Mouse (Mus musculus) urinary bladder, postnatal 10 days (tissue): ENCODE results near the gene Il25.
"Not testable (repeated sequence)": the region's sequence is repeated elsewhere in the genome, so short reads cannot be mapped to it uniquely, and the experiment has no call there.

Experiments used
- DNase-seq: peaks from one replicate; pipeline ENCODE4 v3.0.0; 2022; ENCODE audit warnings: low spot score

Il25 gene

DNA sequence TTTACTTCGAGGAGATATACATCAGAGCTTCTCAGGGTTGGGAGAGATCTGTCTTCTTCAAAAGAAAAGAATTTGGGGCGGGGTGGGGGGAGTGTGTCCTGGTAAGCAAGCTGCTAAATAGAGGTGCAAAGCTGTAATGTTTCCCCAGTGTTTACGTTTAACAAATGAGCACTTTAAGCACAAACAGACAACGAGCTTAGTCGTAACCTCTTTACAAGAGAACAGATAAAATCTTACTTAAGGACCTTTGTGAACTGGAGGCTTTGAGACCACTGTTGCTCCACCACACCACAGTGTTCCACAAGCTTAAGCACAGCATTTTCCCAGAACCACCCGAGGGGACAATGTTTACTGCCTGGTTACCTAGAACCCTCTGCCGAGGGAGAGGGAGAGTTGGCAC lies 5.2 kb upstream of the Il25 start:
- DNase-seq, result no peak

- DNase-seq, result no peak
These were observed 2.7 kb upstream of the Il25 start for GRCm38 (mm10) chr14:54929801-54930200.

DNA sequence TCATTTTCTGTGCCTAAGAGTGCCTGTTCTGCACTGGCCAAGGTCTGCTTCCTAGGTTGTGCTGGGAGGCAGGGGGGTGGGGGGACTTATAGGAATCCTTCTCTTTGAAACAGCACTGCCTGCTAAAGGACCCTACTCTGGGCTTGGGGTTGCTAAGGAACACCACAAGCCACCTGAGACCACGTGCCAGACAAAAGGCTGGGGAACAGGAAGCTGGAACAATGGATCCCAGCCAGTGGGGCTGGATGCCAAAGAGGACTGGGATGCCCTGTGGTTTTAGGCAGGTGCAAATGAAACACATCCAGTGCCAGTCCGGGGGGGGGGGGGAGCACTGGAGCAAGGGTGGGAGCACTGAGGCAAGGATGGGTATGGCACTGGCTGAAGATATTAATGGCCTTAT lies 2.1 kb upstream of the Il25 start:
- DNase-seq, result no peak

DNA sequence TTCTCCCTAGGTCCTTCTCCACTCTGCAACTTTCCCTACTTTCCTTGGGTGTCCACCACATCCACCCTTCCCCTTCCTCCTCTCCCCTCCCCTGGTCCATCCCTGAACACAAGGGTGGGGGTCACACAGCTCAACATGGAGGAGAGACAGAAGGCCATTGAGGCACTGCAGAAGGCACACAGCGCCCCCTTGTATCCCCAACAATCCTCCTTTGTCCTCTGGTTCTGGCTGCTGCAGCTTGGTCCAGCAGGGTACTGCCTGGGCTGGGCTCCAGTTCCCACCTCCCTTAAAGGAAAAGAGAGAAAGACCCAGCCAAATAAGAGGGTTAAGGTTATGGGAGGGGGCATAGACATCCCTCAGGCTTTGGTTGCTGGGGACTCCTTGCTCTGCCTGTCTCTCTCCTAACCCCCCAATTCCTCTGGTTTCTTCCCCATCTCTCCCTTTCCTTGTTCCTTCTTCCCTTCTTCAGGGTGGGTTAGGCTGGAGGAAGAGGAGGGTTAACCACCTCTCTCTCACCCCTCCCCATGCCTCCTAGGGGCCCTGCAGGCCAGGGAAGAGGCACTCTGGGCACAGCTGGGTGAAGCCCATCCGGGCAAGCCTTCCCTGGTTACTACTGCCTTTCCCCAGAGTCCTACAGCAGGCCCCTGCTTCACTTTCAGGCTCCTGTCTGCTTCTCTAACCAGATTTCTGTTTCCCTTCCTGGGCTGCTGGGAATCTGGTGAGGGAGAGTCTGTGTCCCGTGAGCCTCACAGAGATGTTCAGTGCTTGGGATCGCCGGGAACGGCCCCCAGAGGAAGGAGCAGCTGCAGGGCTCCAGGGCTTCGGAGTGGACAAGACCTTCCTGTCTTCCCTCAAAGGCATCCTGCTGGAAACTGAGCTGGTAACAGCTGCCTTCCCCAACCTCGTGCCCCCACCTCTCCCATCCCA lies 3.7 kb downstream of the Il25 start, which contains the start of gene Cmtm5:
Gene Cmtm5 (plus strand): TSS at position 358 of the 927 bp plus-strand sequence.
- DNase-seq, result no peak

DNA sequence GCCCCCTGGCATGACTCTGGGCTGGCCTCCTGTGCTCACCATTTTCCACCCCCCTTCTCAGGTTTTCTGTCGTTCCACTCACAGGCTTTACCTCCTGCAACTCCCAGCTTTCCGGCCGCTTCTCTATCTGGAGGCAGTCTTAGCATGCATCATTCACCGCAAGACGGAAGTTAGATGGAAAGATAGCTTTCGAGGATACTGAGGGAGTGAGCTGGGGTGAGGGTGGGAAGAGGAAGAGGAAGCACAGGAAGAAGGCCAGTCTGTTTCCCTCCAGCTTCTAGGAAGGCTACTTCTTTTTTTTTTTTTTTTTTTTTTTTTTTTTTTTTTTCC lies 4.3 kb downstream of the Il25 start:
- DNase-seq, result no peak

GRCm38 (mm10) chr14:54937361-54938182 lies 5.1 kb downstream of the Il25 start:
- DNase-seq, result no peak

DNA sequence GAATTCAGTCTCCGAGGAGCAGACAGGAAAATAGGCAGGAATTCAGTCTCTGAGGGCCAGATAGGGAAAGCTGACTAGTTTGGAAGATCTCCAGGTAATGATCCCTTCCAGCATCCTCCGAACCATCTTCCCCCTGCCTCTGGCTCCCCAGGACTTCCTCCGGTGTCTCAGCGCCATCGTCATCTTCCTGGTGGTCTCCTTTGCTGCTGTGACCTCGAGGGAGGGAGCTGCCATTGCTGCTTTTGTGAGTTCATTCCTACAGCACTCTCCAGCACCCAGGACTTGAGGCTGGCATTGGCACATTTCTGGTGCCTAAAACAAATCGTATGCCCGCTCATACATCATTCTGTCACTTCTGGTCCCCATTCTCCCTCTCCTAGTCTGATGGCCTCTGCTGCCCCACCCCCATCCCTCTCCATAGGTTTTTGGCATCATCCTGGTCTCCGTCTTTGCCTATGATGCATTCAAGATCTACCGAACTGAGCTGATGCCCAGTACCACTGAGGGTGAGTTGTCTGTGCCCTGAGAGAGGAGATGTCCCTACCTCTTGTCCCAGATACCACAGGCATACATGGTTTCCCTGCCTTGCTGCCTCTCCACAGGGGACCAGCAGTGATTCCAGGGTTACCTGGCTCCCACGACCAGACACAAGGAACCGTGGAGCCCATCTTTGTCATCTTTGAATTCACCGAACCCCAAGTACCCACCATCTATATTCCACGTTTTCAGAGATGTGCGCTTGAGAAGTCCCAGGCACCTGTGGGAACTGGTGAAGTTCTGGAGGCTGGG lies 6.1 kb downstream of the Il25 start:
- no peak for DNase-seq

DNA sequence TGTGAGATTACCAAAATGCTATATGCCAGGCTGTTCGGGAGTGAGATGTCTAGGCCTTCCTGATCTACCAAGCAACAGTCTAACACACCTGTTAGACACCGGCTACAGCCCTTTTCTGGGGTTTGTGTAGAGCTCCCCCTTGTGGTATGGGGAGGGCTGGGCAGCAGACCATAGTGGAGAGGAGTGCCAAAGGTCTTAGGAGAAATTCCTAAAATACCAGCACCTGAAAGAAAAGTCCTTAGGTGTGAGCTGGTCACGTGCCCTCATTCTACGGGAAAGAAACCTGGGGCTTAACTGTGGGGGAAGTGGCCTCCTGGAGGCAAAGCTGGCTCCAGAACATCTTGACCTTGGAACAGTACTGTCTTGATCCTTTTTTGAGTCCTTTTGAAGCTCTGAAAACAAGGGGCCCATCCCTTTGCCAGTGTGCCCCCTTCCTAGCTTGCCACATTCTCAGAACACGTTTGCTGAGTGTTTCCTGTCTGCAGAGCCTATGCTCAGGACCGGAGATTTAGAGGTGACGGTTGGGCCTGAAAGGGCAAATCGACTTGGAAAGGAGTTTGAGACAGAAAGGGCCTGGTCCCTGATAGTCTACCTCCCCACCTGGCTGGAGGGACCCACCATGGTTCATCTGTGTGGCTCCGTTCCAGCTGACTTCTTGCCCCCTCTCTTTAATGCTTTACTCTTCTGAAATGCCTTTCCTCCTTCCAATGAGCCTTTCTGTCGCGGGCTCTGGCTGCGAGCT lies 7.1 kb downstream of the Il25 start:
- DNase-seq, result no peak

- DNase-seq, result no peak
These were observed 7.7 kb downstream of the Il25 start for GRCm38 (mm10) chr14:54940176-54940530.

GRCm38 (mm10) chr14:54941024-54941978 lies 8.8 kb downstream of the Il25 start:
- DNase-seq, result no peak

- no peak for DNase-seq
These were observed 10.0 kb downstream of the Il25 start for GRCm38 (mm10) chr14:54942479-54942878.

DNA sequence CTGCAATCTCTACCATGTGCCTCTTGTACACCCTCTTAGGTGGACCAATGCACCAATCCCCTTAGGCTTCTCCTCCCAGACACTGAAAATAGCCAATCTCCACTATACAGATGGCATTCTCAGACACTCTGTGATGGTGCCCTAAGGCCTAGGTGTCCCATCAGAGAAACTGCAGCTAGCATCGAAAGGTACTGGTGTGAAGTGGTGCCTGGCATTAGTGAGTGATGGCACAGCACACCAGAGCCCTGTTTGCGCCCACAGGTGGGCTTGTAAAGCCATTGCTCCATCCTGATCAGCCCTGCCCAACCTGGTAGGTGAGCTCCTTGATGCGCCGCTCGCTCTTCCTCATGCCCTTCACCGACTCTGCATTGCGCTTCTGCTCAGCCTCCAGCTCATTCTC lies 11.5 kb downstream of the Il25 start:
- no peak for DNase-seq

- DNase-seq, result no peak
These were observed 12.4 kb downstream of the Il25 start for GRCm38 (mm10) chr14:54944939-54945338.

- no peak for DNase-seq
These were observed 13.6 kb downstream of the Il25 start for GRCm38 (mm10) chr14:54945975-54946704.

DNA sequence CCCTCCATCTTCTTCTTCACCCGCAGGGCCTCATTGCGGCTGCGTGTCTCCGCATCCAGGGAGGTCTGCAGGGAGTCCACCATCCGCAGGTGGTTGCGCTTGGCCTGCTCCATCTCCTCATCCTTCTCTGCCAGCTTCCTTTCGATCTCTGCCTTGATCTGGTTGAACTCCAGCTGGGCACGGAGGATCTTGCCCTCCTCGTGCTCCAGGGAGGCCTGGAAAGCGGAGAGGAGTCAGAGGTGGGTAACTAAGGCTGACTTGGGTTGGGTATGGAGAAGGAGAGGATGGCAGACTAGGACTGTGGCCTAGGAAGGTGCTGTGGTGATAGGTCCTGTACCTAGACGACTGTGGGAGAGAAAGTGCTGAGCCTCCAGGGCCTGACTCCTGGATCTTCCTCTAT lies 14.5 kb downstream of the Il25 start:
- not testable (repeated sequence) for DNase-seq

DNA sequence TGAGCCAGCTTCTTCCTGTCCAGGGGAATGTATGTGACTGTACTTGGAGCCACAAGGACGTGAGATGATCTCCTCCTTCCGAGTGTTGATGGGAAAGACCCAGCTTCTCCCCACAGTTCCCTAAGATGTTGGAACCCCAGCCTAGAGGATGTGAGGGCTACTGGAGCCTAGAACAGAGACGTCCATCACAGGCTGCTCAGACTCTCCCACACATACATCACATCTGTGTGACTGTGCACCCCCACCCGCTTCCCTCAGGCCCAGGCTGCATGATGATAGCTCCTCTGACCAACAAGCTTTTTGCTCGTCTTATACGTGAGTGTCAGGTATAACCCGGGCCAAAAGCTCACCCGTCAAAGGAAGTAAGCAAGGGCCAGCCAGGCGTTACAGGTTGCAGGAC lies 16.3 kb downstream of the Il25 start:
- DNase-seq, result no peak

GRCm38 (mm10) chr14:54950493-54950892 lies 18.0 kb downstream of the Il25 start:
- no peak for DNase-seq

- DNase-seq, result no peak
These were observed 19.1 kb downstream of the Il25 start for GRCm38 (mm10) chr14:54951587-54951986.

GRCm38 (mm10) chr14:54953664-54954206 lies 21.2 kb downstream of the Il25 start:
- no peak for DNase-seq

- DNase-seq, result no peak
These were observed 22.0 kb downstream of the Il25 start for GRCm38 (mm10) chr14:54954474-54954873.
